Mouse (Mus musculus) cerebellum, adult 11-12 months (tissue): ENCODE measurements at regions not wholly inside any gene's neighbourhood (a gene's known extent, or its start where the extent isn't known, plus 50 kb on each side); places are given as distances from the start of the nearest gene placed in this dataset.
A peak's percentile ranks its signal among the peaks of the same experiment; 100 is the strongest.

Experiments
- DNase-seq: peaks from one replicate; pipeline ENCODE4 v3.0.0; 2022

GRCm38 (mm10) chr7:136120930-136121329, 404.8 kb upstream of the Mki67 start:
- DNase-seq, result no peak

- DNase-seq, result no peak
These were observed 405.2 kb upstream of the Mki67 start for GRCm38 (mm10) chr7:136121406-136121805.

- no peak for DNase-seq
These were observed 408.6 kb upstream of the Mki67 start for GRCm38 (mm10) chr7:136124786-136125185.

GRCm38 (mm10) chr7:136126393-136126792, 410.2 kb upstream of the Mki67 start:
- DNase-seq, result no peak

- no peak for DNase-seq
These were observed 411.4 kb upstream of the Mki67 start for GRCm38 (mm10) chr7:136127576-136127975.

- peak; percentile 4 for DNase-seq
These were observed 413.6 kb upstream of the Mki67 start for GRCm38 (mm10) chr7:136129721-136130123.

GRCm38 (mm10) chr7:136130666-136131239, 414.6 kb upstream of the Mki67 start:
- DNase-seq, result no peak

GRCm38 (mm10) chr7:136132976-136133375, 416.8 kb upstream of the Mki67 start:
- DNase-seq, result no peak

- no peak for DNase-seq
These were observed 420.5 kb upstream of the Mki67 start for GRCm38 (mm10) chr7:136136666-136137065.

- DNase-seq, result no peak
These were observed 421.2 kb upstream of the Mki67 start for GRCm38 (mm10) chr7:136137341-136137740.

GRCm38 (mm10) chr7:136137831-136138602, 421.9 kb upstream of the Mki67 start:
- no peak for DNase-seq

GRCm38 (mm10) chr7:136142832-136143231, 426.7 kb upstream of the Mki67 start:
- DNase-seq, result no peak

- no peak for DNase-seq
These were observed 434.0 kb upstream of the Mki67 start for GRCm38 (mm10) chr7:136150196-136150595.

GRCm38 (mm10) chr7:136151301-136151930, 435.3 kb upstream of the Mki67 start:
- DNase-seq, result no peak

- DNase-seq, result peak; percentile 11
These were observed 436.3 kb upstream of the Mki67 start for GRCm38 (mm10) chr7:136152470-136152869.

- DNase-seq, result no peak
These were observed 437.5 kb upstream of the Mki67 start for GRCm38 (mm10) chr7:136153621-136154020.

GRCm38 (mm10) chr7:136159136-136159535, 443.0 kb upstream of the Mki67 start:
- DNase-seq, result no peak

- DNase-seq, result no peak
These were observed 445.4 kb upstream of the Mki67 start for GRCm38 (mm10) chr7:136161526-136161925.

GRCm38 (mm10) chr7:136164834-136165233, 448.7 kb upstream of the Mki67 start:
- no peak for DNase-seq

GRCm38 (mm10) chr7:136169261-136169660, 453.1 kb upstream of the Mki67 start:
- no peak for DNase-seq

GRCm38 (mm10) chr7:136176373-136176772, 460.2 kb upstream of the Mki67 start:
- DNase-seq, result no peak

- DNase-seq, result no peak
These were observed 464.8 kb upstream of the Mki67 start for GRCm38 (mm10) chr7:136180996-136181395.

GRCm38 (mm10) chr7:136182101-136182500, 465.9 kb upstream of the Mki67 start:
- no peak for DNase-seq
